Mouse (Mus musculus) stomach, postnatal 0 days (tissue): ENCODE measurements around the gene Pus10. TPM values are rescaled to one million over a fixed set of nuclear protein-coding genes. Genes with fewer than 3 reads are reported as not detected.

ENCODE experiments used
- ATAC-seq: fragments of 200-750 bp; cut with Nextera tagmentation; 2 replicates; pipeline ENCODE4 v1.8.0; 2017; ENCODE audit not compliant: low FRiP score, low TSS enrichment
- DNase-seq: peaks from one replicate; pipeline ENCODE4 v3.0.0-alpha.2; 2016; ENCODE audit warnings: low spot score
- H3K27ac ChIP-seq: fragments of 300-500 bp; sonication (generic); replicated peaks from 2 replicates; pipeline ENCODE4 v1.5.1; 2014; ENCODE audit warnings: mild to moderate bottlenecking, control low read depth
- H3K27me3 ChIP-seq: fragments of 300-500 bp; sonication (generic); 2 replicates; pipeline ENCODE4 v1.6.1; 2014; ENCODE audit warnings: low read length; ENCODE audit not compliant: control insufficient read depth, insufficient read depth
- H3K36me3 ChIP-seq: fragments of 300-500 bp; sonication (generic); 2 replicates; pipeline ENCODE4 v1.6.1; 2014; ENCODE audit warnings: low read length, mixed read lengths; ENCODE audit not compliant: control insufficient read depth, insufficient read depth
- H3K4me1 ChIP-seq: fragments of 300-500 bp; sonication (generic); replicated peaks from 2 replicates; pipeline ENCODE4 v1.6.1; 2014; ENCODE audit warnings: antibody characterized with exemption; ENCODE audit not compliant: control insufficient read depth, insufficient read depth
- H3K4me2 ChIP-seq: fragments of 300-500 bp; sonication (generic); replicated peaks from 2 replicates; pipeline ENCODE4 v1.6.1; 2014; ENCODE audit warnings: low read depth, mild to moderate bottlenecking, control low read depth, moderate library complexity
- H3K4me3 ChIP-seq: fragments of 300-500 bp; sonication (generic); 2 replicates; pipeline ENCODE4 v1.5.1; 2014; ENCODE audit warnings: low read depth, low read length, control low read depth
- H3K9ac ChIP-seq: fragments of 300-500 bp; sonication (generic); 2 replicates; pipeline ENCODE4 v1.6.1; 2014; ENCODE audit warnings: mild to moderate bottlenecking, low read length, control low read depth, mixed read lengths
- H3K9me3 ChIP-seq: fragments of 300-500 bp; sonication (generic); 2 replicates; pipeline ENCODE4 v1.6.1; 2016; ENCODE audit warnings: low read length; ENCODE audit not compliant: control insufficient read depth
- CTCF ChIP-seq: IDR thresholded peaks from 2 replicates; pipeline ENCODE4 v1.5.1; 2016; ENCODE audit warnings: antibody characterized with exemption, low read depth, mild to moderate bottlenecking, moderate library complexity
- EP300 ChIP-seq: optimal IDR thresholded peaks from 2 replicates; pipeline ENCODE3; 2016; ENCODE audit warnings: antibody characterized with exemption
- WGBS: fragments of 180-500 bp; shearing (Covaris S2); extraction: QIAGEN DNeasy Blood & Tissue Kit; methylation state at CpG from one replicate; pipeline ENCODE4 v1.1.7; 2014; 5-methylcytosine and 5-hydroxymethylcytosine counted together
- polyA plus RNA-seq: library from polyadenylated mRNA; unstranded; fragments of >200 nt; fragmentation: Nextera tagmentation; extraction: Ambion mirVana; gene quantifications from 2 replicates; pipeline ENCODE4 v1.2.1, GENCODE M21; 2015

Pus10 gene
- polyA plus RNA-seq, 1 experiment from 2014 or later: 11.1 TPM

GRCm38 (mm10) chr11:23699414-23700095, 34.1 kb downstream of the Pus10 start:
- DNase-seq (no peak), ATAC-seq (no peak)
- Histone ChIP-seq H3K4me2 (no peak overlapping the region), H3K4me3 (no peak overlapping the region), H3K36me3 (0 out of 2 replicates have a peak, but pooled peaks cover 5% of the 10 kb centered on the region), H3K9ac (no peak overlapping the region), H3K9me3 (no peaks in the 10 kb centered on the region), H3K4me1 (no peaks in the 10 kb centered on the region), H3K27ac (no peak overlapping the region), H3K27me3 (no peaks in the 10 kb centered on the region)
- 33% methylated on average over 3 of the region's 3 CpGs for WGBS
- TF ChIP-seq EP300 (no peak), CTCF (no peak)

- Histone ChIP-seq H3K9me3 (no peaks in the 10 kb centered on the region), H3K4me2 (no peak overlapping the region), H3K4me1 (no peaks in the 10 kb centered on the region), H3K27me3 (no peaks in the 10 kb centered on the region), H3K9ac (no peak overlapping the region), H3K27ac (no peak overlapping the region), H3K36me3 (0 out of 2 replicates have a peak, but pooled peaks cover 6% of the 10 kb centered on the region), H3K4me3 (no peak overlapping the region)
- ATAC-seq (no peak), DNase-seq (no peak)
- TF ChIP-seq EP300: no peak
- TF ChIP-seq CTCF: no peak
- WGBS: 88% methylated on average over 3 of the region's 3 CpGs
These were observed 36.4 kb downstream of the Pus10 start for GRCm38 (mm10) chr11:23701831-23702230.

GRCm38 (mm10) chr11:23704604-23705294, 39.3 kb downstream of the Pus10 start:
- ATAC-seq (no peak), DNase-seq (no peak)
- no peak overlapping the region for H3K4me2 ChIP-seq
- no peaks in the 10 kb centered on the region for H3K27me3 ChIP-seq
- no peak overlapping the region for H3K27ac ChIP-seq
- 88% methylated on average over 7 of the region's 7 CpGs for WGBS
- TF ChIP-seq EP300 (no peak), CTCF (no peak)
- H3K4me1 ChIP-seq: no peaks in the 10 kb centered on the region
- no peak overlapping the region for H3K9ac ChIP-seq
- no peak overlapping the region for H3K4me3 ChIP-seq
- H3K36me3 ChIP-seq: peaks cover 14% of the 10 kb centered on the region; the same call in 1 of the 2 replicates
- no peaks in the 10 kb centered on the region for H3K9me3 ChIP-seq

- DNase-seq: no peak
- H3K27ac ChIP-seq: no peak overlapping the region
- ATAC-seq: no peak
- 76% methylated on average over 3 of the region's 3 CpGs for WGBS
- H3K4me3 ChIP-seq: no peak overlapping the region
- peaks cover 10% of the 10 kb centered on the region for H3K36me3 ChIP-seq
- H3K27me3 ChIP-seq: no peaks in the 10 kb centered on the region
- no peak overlapping the region for H3K9ac ChIP-seq
- H3K4me2 ChIP-seq: no peak overlapping the region
- TF ChIP-seq EP300: no peak
- no peak for TF ChIP-seq CTCF
- H3K9me3 ChIP-seq: no peaks in the 10 kb centered on the region
- no peaks in the 10 kb centered on the region for H3K4me1 ChIP-seq
These were observed 46.8 kb downstream of the Pus10 start for GRCm38 (mm10) chr11:23712299-23712698.

GRCm38 (mm10) chr11:23718856-23719255, 53.4 kb downstream of the Pus10 start:
- ATAC-seq: no peak
- TF ChIP-seq EP300: no peak
- TF ChIP-seq CTCF: no peak
- WGBS: 72% methylated on average over 2 of the region's 2 CpGs
- peaks cover 11% of the 10 kb centered on the region for H3K36me3 ChIP-seq
- H3K9ac ChIP-seq: no peak overlapping the region
- H3K4me1 ChIP-seq: no peaks in the 10 kb centered on the region
- no peak overlapping the region for H3K4me2 ChIP-seq
- DNase-seq: no peak
- no peak overlapping the region for H3K27ac ChIP-seq
- H3K4me3 ChIP-seq: no peak overlapping the region
- H3K9me3 ChIP-seq: no peaks in the 10 kb centered on the region
- no peaks in the 10 kb centered on the region for H3K27me3 ChIP-seq

GRCm38 (mm10) chr11:23719825-23720224, 54.4 kb downstream of the Pus10 start:
- H3K9ac ChIP-seq: no peak overlapping the region
- DNase-seq (no peak), ATAC-seq (no peak)
- H3K27ac ChIP-seq: no peak overlapping the region
- H3K27me3 ChIP-seq: no peaks in the 10 kb centered on the region
- H3K4me3 ChIP-seq: no peak overlapping the region
- no peaks in the 10 kb centered on the region for H3K9me3 ChIP-seq
- TF ChIP-seq CTCF: no peak
- no peak for TF ChIP-seq EP300
- H3K4me1 ChIP-seq: no peaks in the 10 kb centered on the region
- no peak overlapping the region for H3K4me2 ChIP-seq
- peaks cover 11% of the 10 kb centered on the region for H3K36me3 ChIP-seq
- WGBS: 71% methylated on average over 3 of the region's 3 CpGs
